Mouse (Mus musculus) urinary bladder, adult 18-20 months (tissue): ENCODE data around the gene Cdc14a.
"Not testable (repeated sequence)": the region's sequence is repeated elsewhere in the genome, so short reads cannot be mapped to it uniquely, and the experiment has no call there.

Experiments used
- DNase-seq, 2 experiments: peaks; one replicate each; pipeline ENCODE4 v3.0.0; 2022; ENCODE audit warnings: low spot score in 2 of 2, mixed read lengths in 2 of 2

Cdc14a gene

GRCm38 (mm10) chr3:116368868-116369437, 54.9 kb downstream of the Cdc14a start:
- no peak for DNase-seq

- DNase-seq, result no peak
These were observed 57.7 kb downstream of the Cdc14a start for GRCm38 (mm10) chr3:116366125-116366524.

GRCm38 (mm10) chr3:116361906-116362305, 61.9 kb downstream of the Cdc14a start:
- DNase-seq, result no peak

- DNase-seq, result no peak
These were observed 62.7 kb downstream of the Cdc14a start for GRCm38 (mm10) chr3:116361101-116361500.

- DNase-seq, result no peak
These were observed 66.0 kb downstream of the Cdc14a start for GRCm38 (mm10) chr3:116357866-116358265.

GRCm38 (mm10) chr3:116357180-116357579, 66.7 kb downstream of the Cdc14a start:
- DNase-seq, result no peak

- DNase-seq, result no peak
These were observed 68.6 kb downstream of the Cdc14a start for GRCm38 (mm10) chr3:116355026-116355788.

GRCm38 (mm10) chr3:116352486-116352885, 71.3 kb downstream of the Cdc14a start:
- DNase-seq, result no peak

- DNase-seq, result no peak
These were observed 73.4 kb downstream of the Cdc14a start for GRCm38 (mm10) chr3:116350389-116350967.

- DNase-seq, result not testable (repeated sequence)
These were observed 76.3 kb downstream of the Cdc14a start for GRCm38 (mm10) chr3:116347571-116347970.

- DNase-seq, result no peak
These were observed 78.6 kb downstream of the Cdc14a start for GRCm38 (mm10) chr3:116345245-116345644.

- DNase-seq, result no peak
These were observed 81.6 kb downstream of the Cdc14a start for GRCm38 (mm10) chr3:116342251-116342650.

GRCm38 (mm10) chr3:116340950-116341624, 82.7 kb downstream of the Cdc14a start:
- DNase-seq, result peak; percentile 27 to 36

GRCm38 (mm10) chr3:116340281-116340680, 83.6 kb downstream of the Cdc14a start:
- DNase-seq, result no peak

- DNase-seq, result no peak
These were observed 85.2 kb downstream of the Cdc14a start for GRCm38 (mm10) chr3:116338616-116339015.

- DNase-seq, result no peak
These were observed 86.0 kb downstream of the Cdc14a start for GRCm38 (mm10) chr3:116337840-116338239.

- DNase-seq, result no peak
These were observed 88.8 kb downstream of the Cdc14a start for GRCm38 (mm10) chr3:116335036-116335435.

GRCm38 (mm10) chr3:116333711-116334110, 90.1 kb downstream of the Cdc14a start:
- no peak for DNase-seq

- DNase-seq, result no peak
These were observed 90.6 kb downstream of the Cdc14a start for GRCm38 (mm10) chr3:116333229-116333628.

GRCm38 (mm10) chr3:116331811-116332464, 91.9 kb downstream of the Cdc14a start:
- DNase-seq, result no peak

- no peak for DNase-seq
These were observed 93.9 kb downstream of the Cdc14a start for GRCm38 (mm10) chr3:116329976-116330375.
